Mouse (Mus musculus) olfactory bulb, adult 2 months (tissue): ENCODE data around the gene Cisd3.

Source experiments
- CTCF ChIP-seq: fragments of 200-500 bp; IDR thresholded peaks from 2 replicates; pipeline ENCODE4 v1.5.1; 2012; ENCODE audit warnings: low read depth, mild to moderate bottlenecking, low read length, moderate library complexity; ENCODE audit not compliant: insufficient read depth
- POLR2A ChIP-seq: fragments of 200-500 bp; IDR thresholded peaks from 2 replicates; pipeline ENCODE4 v1.6.1; 2012; ENCODE audit warnings: mild to moderate bottlenecking, low read depth, low read length, moderate library complexity; ENCODE audit not compliant: insufficient read depth

DNA sequence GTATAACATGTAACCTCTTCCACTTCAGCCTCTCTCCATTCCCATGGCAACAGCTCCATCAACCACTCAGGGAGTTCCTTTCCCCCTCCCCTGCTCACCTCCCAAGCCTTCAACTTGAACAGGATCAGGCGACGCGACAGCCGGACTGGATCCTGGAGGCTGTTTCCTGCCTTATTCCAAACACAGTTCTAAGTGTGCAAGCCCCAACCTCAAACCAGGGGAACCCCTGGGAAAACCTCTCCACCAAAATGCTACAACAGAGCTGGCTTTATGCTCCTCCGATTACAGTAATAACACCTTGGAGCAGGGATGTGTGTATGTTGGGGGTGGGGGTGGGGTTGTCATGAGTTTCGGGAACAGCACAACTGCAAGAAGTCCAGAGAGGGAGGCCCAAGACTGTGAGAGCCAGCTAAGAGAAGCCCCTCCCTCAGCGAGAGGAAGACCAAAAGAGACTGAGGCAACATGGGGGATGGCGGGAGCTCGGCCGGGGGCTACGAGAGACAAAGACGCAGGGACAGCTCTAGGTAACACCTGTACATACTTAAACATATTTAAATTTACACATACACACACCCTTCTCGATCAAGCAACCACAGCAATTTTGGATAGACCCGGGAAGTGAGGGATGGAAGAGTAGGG lies 12.4 kb downstream of the Cisd3 start:
- no peak for TF ChIP-seq CTCF
- no peak for TF ChIP-seq POLR2A
